Mouse (Mus musculus): ENCODE data around the gene Camk1d.

Gene Camk1d

DNA sequence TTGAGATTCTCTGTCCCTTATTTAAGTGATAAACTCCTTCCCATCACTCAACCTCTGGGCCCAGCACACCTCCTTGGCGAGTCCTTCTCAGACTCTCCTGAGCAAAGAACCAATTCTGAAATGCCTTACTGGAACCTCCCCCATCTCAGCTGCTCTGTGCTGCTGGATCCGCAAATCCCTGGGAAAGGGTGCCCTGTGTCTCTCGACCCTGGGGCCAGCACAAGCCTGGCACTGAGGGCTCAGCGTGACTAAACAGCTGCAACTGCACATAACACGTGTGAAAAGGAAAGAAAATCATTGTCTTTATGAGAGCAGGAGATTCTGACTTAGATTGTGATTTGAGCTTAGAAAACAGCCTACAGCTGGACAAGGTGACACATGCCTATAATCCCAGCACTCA, 52.4 kb downstream of the Camk1d start:
- DNase-seq (ENCODE audit: low spot score): no peak

GRCm38 (mm10) chr2:5658000-5658399, 56.3 kb downstream of the Camk1d start:
- no peak for DNase-seq (ENCODE audit: low spot score)

GRCm38 (mm10) chr2:5656326-5656725, 58.0 kb downstream of the Camk1d start:
- no peak for DNase-seq (ENCODE audit: low spot score)

- DNase-seq (ENCODE audit: low spot score): no peak
These were observed 62.2 kb downstream of the Camk1d start for GRCm38 (mm10) chr2:5652071-5652470.

GRCm38 (mm10) chr2:5651285-5651870, 62.9 kb downstream of the Camk1d start:
- DNase-seq (ENCODE audit: low spot score): no peak

DNA sequence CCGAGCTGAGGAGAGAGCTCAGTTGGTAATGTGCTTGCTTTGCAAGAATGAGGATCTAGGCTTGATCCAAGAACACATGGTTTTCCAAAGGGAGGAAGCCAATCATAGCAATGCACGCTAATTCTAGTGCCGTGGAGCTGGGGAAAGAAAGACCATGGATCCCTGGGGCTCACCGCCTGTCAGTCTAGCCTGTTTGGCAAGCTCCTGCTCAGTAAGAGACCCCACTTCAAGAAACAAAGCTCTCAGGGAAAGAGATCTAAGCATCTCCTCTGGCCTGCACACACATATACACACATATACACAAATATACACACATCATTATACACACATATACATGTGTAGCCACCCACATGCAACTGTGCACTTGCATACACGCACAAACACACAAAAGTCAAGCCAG, 65.1 kb downstream of the Camk1d start:
- DNase-seq (ENCODE audit: low spot score): no peak

DNA sequence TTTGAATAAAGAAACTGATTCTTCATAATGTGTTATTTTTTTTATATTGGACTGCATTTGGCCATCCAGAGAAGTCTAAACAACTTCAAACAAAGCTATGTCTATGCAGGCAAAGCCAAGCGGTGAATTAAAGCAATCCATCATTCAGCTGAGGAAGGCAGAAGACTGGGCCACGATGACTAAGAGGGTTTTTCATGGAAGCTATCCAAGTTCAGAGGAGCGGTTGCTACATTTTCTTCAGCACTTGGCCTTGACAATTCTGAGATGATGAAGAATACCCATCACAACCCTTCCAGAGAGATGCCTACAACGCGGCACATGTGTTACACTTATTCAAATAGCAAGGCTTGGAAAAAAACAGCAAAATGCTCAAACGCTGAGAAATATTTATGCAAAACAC, 65.6 kb downstream of the Camk1d start:
- peak; percentile 31 for DNase-seq (ENCODE audit: low spot score)

- no peak for DNase-seq (ENCODE audit: low spot score)
These were observed 68.0 kb downstream of the Camk1d start for GRCm38 (mm10) chr2:5646322-5646721.

DNA sequence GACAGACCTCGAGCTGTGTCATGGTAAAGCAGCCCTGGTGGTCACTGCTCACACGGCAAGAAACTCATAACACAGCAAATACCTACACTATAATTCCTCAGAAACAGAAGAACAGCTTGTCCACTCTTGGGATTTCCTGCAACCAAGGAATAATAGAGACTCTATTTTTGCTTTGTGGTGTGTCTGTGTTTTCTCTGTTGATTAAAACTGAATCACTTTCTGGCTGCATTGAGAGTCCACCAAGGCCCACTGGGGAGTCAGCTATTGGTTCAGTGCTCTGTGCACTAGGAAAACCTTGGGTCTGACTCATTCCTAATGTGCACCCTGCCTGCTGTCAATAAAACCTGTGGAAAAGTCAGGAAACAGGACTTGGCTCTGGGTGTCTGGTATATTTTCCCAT, 68.7 kb downstream of the Camk1d start:
- no peak for DNase-seq (ENCODE audit: low spot score)

DNA sequence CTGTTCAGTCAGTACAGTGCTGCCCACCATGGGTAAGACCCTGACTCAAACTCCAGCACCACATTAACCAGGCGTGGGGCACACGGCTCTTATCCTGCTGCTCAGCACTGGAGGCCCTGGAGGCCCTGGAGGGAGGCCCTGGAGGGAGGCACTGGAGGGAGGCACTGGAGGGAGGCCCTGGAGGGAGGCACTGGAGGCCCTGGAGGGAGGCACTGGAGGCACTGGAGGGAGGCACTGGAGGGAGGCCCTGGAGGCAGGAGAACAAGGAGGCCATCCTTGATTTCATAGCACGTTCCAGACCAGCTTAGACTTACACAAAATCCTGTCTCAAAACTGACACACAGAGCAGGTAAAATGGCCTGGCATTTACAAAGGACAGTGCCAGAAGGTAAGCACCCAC, 70.4 kb downstream of the Camk1d start:
- no peak for DNase-seq (ENCODE audit: low spot score)

- DNase-seq (ENCODE audit: low spot score): no peak
These were observed 71.1 kb downstream of the Camk1d start for GRCm38 (mm10) chr2:5643226-5643625.

- DNase-seq (ENCODE audit: low spot score): no peak
These were observed 71.7 kb downstream of the Camk1d start for GRCm38 (mm10) chr2:5642624-5643023.

DNA sequence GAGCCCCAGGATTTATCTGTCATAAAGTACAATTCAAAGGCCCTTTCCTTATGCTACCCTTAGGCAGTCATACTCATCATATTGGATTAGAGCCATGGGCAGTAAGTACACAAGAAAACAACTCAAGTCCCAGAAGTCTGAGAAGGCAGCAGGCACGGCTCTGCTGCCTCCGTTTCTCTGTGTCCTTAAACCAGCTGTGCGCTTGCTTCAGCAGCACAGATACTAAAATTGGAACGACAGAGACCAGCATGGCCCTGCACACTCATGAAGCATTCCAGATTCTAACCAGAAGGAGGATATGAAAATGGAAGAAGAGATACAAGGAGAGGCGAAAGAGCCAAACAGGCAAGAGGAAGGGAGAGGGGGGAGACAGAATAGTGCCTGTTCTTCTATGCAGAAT, 72.6 kb downstream of the Camk1d start:
- DNase-seq (ENCODE audit: low spot score): no peak

GRCm38 (mm10) chr2:5640586-5640985, 73.7 kb downstream of the Camk1d start:
- DNase-seq (ENCODE audit: low spot score): no peak

GRCm38 (mm10) chr2:5636801-5637742, 77.2 kb downstream of the Camk1d start:
- DNase-seq (ENCODE audit: low spot score): no peak

DNA sequence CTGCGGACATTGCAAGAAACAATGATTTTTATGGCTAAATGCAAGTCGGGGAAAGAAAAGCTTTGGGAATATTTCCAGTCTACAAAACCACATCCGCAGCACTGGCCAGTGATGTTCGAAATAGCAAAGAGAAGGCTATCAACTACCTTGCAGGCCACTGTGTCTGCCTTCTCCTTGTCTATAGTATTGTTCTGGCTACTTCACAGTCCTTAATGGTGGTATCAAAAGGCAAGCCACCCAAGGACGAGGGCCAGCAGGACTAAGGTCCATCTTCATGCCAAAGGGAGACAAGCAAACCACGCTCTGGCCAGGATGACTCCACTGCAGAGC, 82.0 kb downstream of the Camk1d start:
- no peak for DNase-seq (ENCODE audit: low spot score)

DNA sequence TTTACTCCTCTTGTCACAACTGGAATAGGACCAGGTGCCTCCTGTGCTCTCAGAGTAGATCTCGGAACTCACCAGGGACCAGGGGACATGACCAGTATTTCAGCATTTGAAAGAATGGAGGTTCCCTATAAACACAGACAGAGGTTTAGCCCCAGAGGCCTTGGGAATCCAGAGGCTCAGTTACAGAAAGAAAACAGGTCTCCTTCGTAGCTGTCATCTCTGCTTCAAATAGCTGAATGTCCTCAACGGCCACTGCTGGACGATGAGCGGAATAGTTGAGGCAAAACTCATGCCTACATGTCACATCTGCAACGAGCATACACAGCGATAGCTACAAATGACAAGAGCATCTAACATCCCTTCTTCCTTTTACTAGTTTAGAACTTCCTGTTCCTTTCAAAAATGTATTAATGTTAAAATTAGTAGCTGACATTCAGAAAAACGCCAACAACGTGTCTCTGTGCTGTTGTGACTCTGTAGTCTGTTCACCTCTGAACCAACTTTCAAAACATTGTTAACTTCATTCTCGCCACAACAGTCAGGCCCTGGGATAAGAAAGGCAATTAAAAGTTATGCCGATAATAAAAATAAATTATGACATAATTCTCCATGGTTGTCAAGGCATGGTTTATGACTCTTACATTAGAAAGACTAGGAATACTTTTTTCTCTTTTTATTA, 82.5 kb downstream of the Camk1d start:
- no peak for DNase-seq (ENCODE audit: low spot score)

- no peak for DNase-seq (ENCODE audit: low spot score)
These were observed 83.6 kb downstream of the Camk1d start for GRCm38 (mm10) chr2:5630710-5631109.

DNA sequence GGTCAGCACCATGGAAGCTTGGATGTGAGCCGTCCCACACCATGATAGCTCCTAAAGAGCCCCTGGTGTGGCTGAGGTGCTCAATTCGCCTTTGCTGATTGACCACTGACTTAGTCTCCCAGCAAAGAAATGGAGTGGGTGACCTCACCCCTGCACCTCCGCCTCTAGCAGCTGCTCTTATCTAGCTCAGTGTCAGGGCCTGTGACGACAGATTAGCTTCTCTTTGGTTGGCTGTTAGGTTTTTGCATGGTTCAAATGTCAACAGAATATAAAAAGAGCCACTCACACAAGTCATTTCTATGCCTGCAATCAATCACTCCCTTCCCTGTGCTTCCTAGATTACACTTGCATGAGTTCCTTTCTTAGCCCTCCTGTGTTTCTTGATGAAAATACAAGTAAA, 89.9 kb downstream of the Camk1d start:
- DNase-seq (ENCODE audit: low spot score): no peak

DNA sequence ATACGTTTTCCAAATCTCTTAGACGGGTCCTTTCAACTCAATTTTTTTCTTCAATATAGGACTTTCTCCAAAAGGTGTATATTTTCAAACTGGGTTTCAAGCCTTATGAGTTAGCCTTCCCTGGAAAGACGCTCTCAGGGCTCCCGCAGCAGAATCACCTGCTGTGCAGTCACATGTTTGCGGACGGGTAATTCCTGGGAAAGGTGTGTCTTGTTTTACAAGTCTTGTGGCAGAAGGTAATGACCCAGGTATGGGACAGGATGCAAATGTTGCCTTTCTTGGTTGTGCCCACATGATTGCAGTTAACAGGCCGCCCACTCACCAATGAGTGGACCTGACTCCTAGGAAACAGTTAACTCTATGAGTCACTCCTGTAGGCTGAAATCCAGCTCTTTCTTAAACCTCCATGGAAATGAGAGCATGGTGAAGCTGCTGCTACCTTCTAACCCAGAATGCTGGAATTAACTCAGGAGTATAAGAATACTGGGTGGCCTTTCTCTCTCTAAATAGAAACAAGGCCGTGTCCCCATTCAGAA, 95.9 kb downstream of the Camk1d start:
- peak; percentile 7 for DNase-seq (ENCODE audit: low spot score)

GRCm38 (mm10) chr2:5614896-5615295, 99.4 kb downstream of the Camk1d start:
- DNase-seq (ENCODE audit: low spot score): peak; percentile 11

DNA sequence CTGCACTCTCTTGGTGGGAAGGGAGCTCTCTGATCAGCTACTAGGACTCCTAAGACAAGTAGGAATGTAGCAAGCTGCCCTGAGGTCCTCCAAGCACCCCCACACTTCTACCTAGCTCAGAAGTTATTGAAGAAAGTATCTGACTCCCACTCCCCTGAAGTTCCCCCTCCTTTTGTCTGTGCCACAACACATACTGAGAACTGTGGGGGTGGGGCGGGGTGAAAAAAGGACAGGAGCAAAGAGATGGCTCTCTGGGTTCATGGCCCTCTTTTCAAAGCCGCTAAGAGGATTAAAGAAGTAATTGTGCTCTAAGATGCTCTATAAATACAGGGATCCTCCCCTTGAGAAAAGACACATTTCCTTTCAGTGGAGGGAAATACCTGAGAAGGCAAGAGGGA, 100.0 kb downstream of the Camk1d start:
- DNase-seq (ENCODE audit: low spot score): no peak
